Mouse (Mus musculus) heart, embryonic 15.5 days (tissue): ENCODE data around the gene R3hdm1. TPM values are rescaled to one million over a fixed set of nuclear protein-coding genes. Genes with fewer than 3 reads are reported as not detected.

Experiments
- microRNA counts: library from miRNA; unstranded; fragments of <30 nt; microRNA quantifications from one replicate; lab custom pipeline; 2016
- microRNA-seq: library from miRNA; unstranded; fragments of <30 nt; microRNA quantifications from one replicate; pipeline ENCODE4, GENCODE M21; 2016
- polyA plus RNA-seq: library from polyadenylated mRNA; unstranded; fragments of >200 nt; fragmentation: Nextera tagmentation; extraction: Ambion mirVana; gene quantifications from 2 replicates; pipeline ENCODE4 v1.2.1, GENCODE M21; 2015

The R3hdm1 gene
- polyA plus RNA-seq, 1 experiment from 2014 or later: 46.2 TPM

MicroRNAs encoded within 50 kb of the gene (microRNA counts, 519-probe panel; counts per million panel counts)
- 2,658 counts per million, percentile 61 among the panel's probes with 10 or more counts for microRNA mmu-miR-128 (lab: Ali Mortazavi, UCI)

Small RNAs within 50 kb of the gene (microRNA-seq; reads per million reads assigned to microRNA genes)
- gene Mir128-1: 292 reads per million, percentile 65 among the genes with 10 or more reads in this experiment

Other genes starting within 250 kb of the R3hdm1 start
- 0.11 TPM in 2 replicates for gene Map3k19, start 248.3 kb upstream of the R3hdm1 start, polyA plus RNA-seq
- 23.9 and 24.7 TPM in 2 replicates for gene Rab3gap1, start 234.5 kb upstream of the R3hdm1 start, polyA plus RNA-seq
- 5.3 and 5.7 TPM in 2 replicates for gene Zranb3, start 254 bp upstream of the R3hdm1 start, polyA plus RNA-seq
- gene Ubxn4, start 140.7 kb downstream of the R3hdm1 start, polyA plus RNA-seq: 55.0 and 57.6 TPM in 2 replicates
- gene Lct, start 225.0 kb downstream of the R3hdm1 start, polyA plus RNA-seq: 0.03 and 0.08 TPM in 2 replicates